8 mouse cellular contexts compared by ENCODE assay signal in genomic region chr5:117348279-117348678, GRCm38 (mm10). TPM values are rescaled to one million over a fixed set of nuclear protein-coding genes. Genes with fewer than 3 reads are reported as not detected.
DNase-seq lines count a peak whose midpoint lies in the region; ATAC-seq and TF ChIP-seq lines count a peak whose summit lies in the region.

No protein-coding gene starts in this region.

- 0 out of 2 replicates have a peak, but pooled peaks cover 3% of the 10 kb centered on the region for H3K36me3 ChIP-seq in kidney, embryonic 14.5 days (ENCODE audit: control insufficient read depth, insufficient read depth, low read length)
- H3K36me3 ChIP-seq in liver, postnatal 0 days (replicated peaks; ENCODE audit: insufficient read depth, low read length) = no peaks in the 10 kb centered on the region
- H3K36me3 ChIP-seq in neural tube, embryonic 15.5 days = no peaks in the 10 kb centered on the region
- no peaks in the 10 kb centered on the region for H3K36me3 ChIP-seq in thymus, adult 2 months (ENCODE audit: control insufficient read depth, insufficient read depth, low read length)

- ATAC-seq in kidney, embryonic 14.5 days (ENCODE audit: low FRiP score, low TSS enrichment) = peak; percentile 49
- ATAC-seq in liver, postnatal 0 days = peak; percentile 68
- no peak for ATAC-seq in neural tube, embryonic 15.5 days (ENCODE audit: low FRiP score)

- H3K4me1 ChIP-seq in kidney, embryonic 14.5 days (ENCODE audit: control insufficient read depth, insufficient read depth, low read length) = no peaks in the 10 kb centered on the region
- no peaks in the 10 kb centered on the region for H3K4me1 ChIP-seq in liver, postnatal 0 days (ENCODE audit: insufficient read depth)
- no peaks in the 10 kb centered on the region for H3K4me1 ChIP-seq in neural tube, embryonic 15.5 days
- no peaks in the 10 kb centered on the region for H3K4me1 ChIP-seq in thymus, adult 2 months (replicated peaks; ENCODE audit: control insufficient read depth, insufficient read depth, low read length)

- no peak overlapping the region for H3K4me2 ChIP-seq in kidney, embryonic 14.5 days (replicated peaks; ENCODE audit: low read depth, low read length)
- H3K4me2 ChIP-seq in liver, postnatal 0 days (ENCODE audit: low read depth, low read length) = no peak overlapping the region
- H3K4me2 ChIP-seq in neural tube, embryonic 15.5 days = peak overlapping the region; percentile 13

- TF ChIP-seq POLR2A in thymus, adult 2 months (IDR thresholded peaks at IDR 0.05; ENCODE audit: control insufficient read depth, extremely low read depth, insufficient read depth, low read length, poor library complexity) = no peak

- H3K9me3 ChIP-seq in kidney, embryonic 14.5 days (ENCODE audit: control insufficient read depth, low read length) = no peaks in the 10 kb centered on the region; the same call in 1 of the 2 replicates
- no peaks in the 10 kb centered on the region for H3K9me3 ChIP-seq in liver, postnatal 0 days (ENCODE audit: low read length)
- H3K9me3 ChIP-seq in neural tube, embryonic 15.5 days (replicated peaks) = no peaks in the 10 kb centered on the region

- no peak overlapping the region for H3K4me3 ChIP-seq in kidney, embryonic 14.5 days (ENCODE audit: low read length)
- H3K4me3 ChIP-seq in liver, postnatal 0 days (ENCODE audit: low read depth, low read length) = no peak overlapping the region
- H3K4me3 ChIP-seq in neural tube, embryonic 15.5 days (replicated peaks) = no peak overlapping the region
- no peak overlapping the region for H3K4me3 ChIP-seq in thymus, adult 2 months (ENCODE audit: control insufficient read depth, insufficient read depth, low read length)

- no peak for TF ChIP-seq EP300 in liver, postnatal 0 days (IDR thresholded peaks at IDR 0.05; ENCODE audit: low read depth)

- WGBS in kidney, embryonic 14.5 days = 36% methylated on average over 19 of the region's 19 CpGs
- WGBS in liver, postnatal 0 days (ENCODE audit: insufficient replicate concordance) = 54% methylated on average over 19 of the region's 19 CpGs
- WGBS in neural tube, embryonic 15.5 days = 22% methylated on average over 19 of the region's 19 CpGs
- 90% methylated on average over 19 of the region's 19 CpGs for WGBS in thymus, adult 2 months

- no peaks in the 10 kb centered on the region for H3K27me3 ChIP-seq in kidney, embryonic 14.5 days (ENCODE audit: control insufficient read depth, insufficient read depth, low read length)
- H3K27me3 ChIP-seq in liver, postnatal 0 days (ENCODE audit: insufficient read depth, low read length) = no peaks in the 10 kb centered on the region
- H3K27me3 ChIP-seq in neural tube, embryonic 15.5 days (replicated peaks) = no peaks in the 10 kb centered on the region
- H3K27me3 ChIP-seq in thymus, adult 2 months (ENCODE audit: control insufficient read depth, insufficient read depth, low read length) = no peaks in the 10 kb centered on the region

- TF ChIP-seq CTCF in liver, postnatal 0 days (IDR thresholded peaks at IDR 0.05; ENCODE audit: low read depth) = no peak
- TF ChIP-seq CTCF in thymus, adult 2 months (IDR thresholded peaks at IDR 0.05; ENCODE audit: borderline replicate concordance, control insufficient read depth, extremely low read depth, insufficient read depth, low read length, poor library complexity) = no peak

- H3K9ac ChIP-seq in kidney, embryonic 14.5 days (ENCODE audit: low read depth, low read length) = no peak overlapping the region
- H3K9ac ChIP-seq in liver, postnatal 0 days (replicated peaks) = no peak overlapping the region
- H3K9ac ChIP-seq in neural tube, embryonic 15.5 days (replicated peaks) = no peak overlapping the region

- no peak overlapping the region for H3K27ac ChIP-seq in kidney, embryonic 14.5 days (ENCODE audit: low read depth, low read length)
- H3K27ac ChIP-seq in liver, postnatal 0 days (ENCODE audit: low read depth) = no peak overlapping the region
- no peak overlapping the region for H3K27ac ChIP-seq in neural tube, embryonic 15.5 days (replicated peaks)
- H3K27ac ChIP-seq in thymus, adult 2 months (ENCODE audit: control insufficient read depth, insufficient read depth, low read length) = no peak overlapping the region

- DNase-seq in ovary, postnatal 36 days (ENCODE audit: low spot score) = peak; percentile 31
- DNase-seq in ovary, postnatal 10 days (ENCODE audit: low spot score) = no peak
- DNase-seq in embryo, embryonic 10 days (ENCODE audit: low spot score) = peak; percentile 77
- DNase-seq in gastrocnemius, postnatal 4 days (ENCODE audit: low spot score in 2 of 2) = peak; percentile 51 to 66
- peak; percentile 80 for DNase-seq in liver, postnatal 0 days
- no peak for DNase-seq in thymus, adult 2 months

RNA-seq across cellular contexts. Expression of gene Wsb2, which starts 8.8 kb away (rescaled TPM):
- total RNA-seq in gastrocnemius, postnatal 4 days (2021) = 100 to 1,000 TPM in 1 of 2 experiments, 10 to 100 TPM in 1; 95.9 to 107 TPM
- 36.4 and 72.2 TPM in 2 replicates for polyA plus RNA-seq in kidney, embryonic 14.5 days (2014; fragmentation: Nextera tagmentation; extraction: Ambion mirVana)
- 31.7 and 32.3 TPM in 2 replicates for polyA plus RNA-seq in liver, postnatal 0 days (2015; fragmentation: Nextera tagmentation; extraction: Ambion mirVana)
- 255 and 299 TPM in 2 replicates for polyA plus RNA-seq in neural tube, embryonic 15.5 days (2015; fragmentation: Nextera tagmentation; extraction: Ambion mirVana)
- 91.8 and 120 TPM in 2 replicates for polyA plus RNA-seq in thymus, adult 2 months (2012; rRNA removed)

RNA-seq across cellular contexts. Expression of gene Vsig10, which starts 29.4 kb away (rescaled TPM):
- 10 to 100 TPM in 1 of 2 experiments, 1 to 10 TPM in 1; 9.7 to 11.7 TPM for total RNA-seq in gastrocnemius, postnatal 4 days (2021)
- polyA plus RNA-seq in kidney, embryonic 14.5 days (2014; fragmentation: Nextera tagmentation; extraction: Ambion mirVana) = 7.4 and 9.0 TPM in 2 replicates
- 2.1 and 2.9 TPM in 2 replicates for polyA plus RNA-seq in liver, postnatal 0 days (2015; fragmentation: Nextera tagmentation; extraction: Ambion mirVana)
- 1.8 and 2.5 TPM in 2 replicates for polyA plus RNA-seq in neural tube, embryonic 15.5 days (2015; fragmentation: Nextera tagmentation; extraction: Ambion mirVana)
- polyA plus RNA-seq in thymus, adult 2 months (2012; rRNA removed) = 7.3 and 11.5 TPM in 2 replicates

RNA-seq across cellular contexts. Expression of gene Rfc5, which starts 40.6 kb away (rescaled TPM):
- 10 to 100 TPM; 16.7 to 19.9 TPM for total RNA-seq in gastrocnemius, postnatal 4 days (2021)
- polyA plus RNA-seq in kidney, embryonic 14.5 days (2014; fragmentation: Nextera tagmentation; extraction: Ambion mirVana) = 97.1 and 111 TPM in 2 replicates
- polyA plus RNA-seq in liver, postnatal 0 days (2015; fragmentation: Nextera tagmentation; extraction: Ambion mirVana) = 18.8 and 23.9 TPM in 2 replicates
- 24.8 and 41.8 TPM in 2 replicates for polyA plus RNA-seq in neural tube, embryonic 15.5 days (2015; fragmentation: Nextera tagmentation; extraction: Ambion mirVana)
- 63.7 and 65.4 TPM in 2 replicates for polyA plus RNA-seq in thymus, adult 2 months (2012; rRNA removed)

Comparison
In these comparisons a context has a peak if more than half of its experiments do, and no peak if none do; other contexts are left out.
1. DNase-seq: peak in ovary, postnatal 36 days (single experiment), embryo, embryonic 10 days (single experiment), gastrocnemius, postnatal 4 days (2 of 2) and liver, postnatal 0 days (single experiment); none in ovary, postnatal 10 days (single experiment) and thymus, adult 2 months (single experiment).